Mouse (Mus musculus) limb, embryonic 13.5 days (tissue): ENCODE measurements around the gene Zfp281. TPM values are rescaled to one million over a fixed set of nuclear protein-coding genes. Genes with fewer than 3 reads are reported as not detected.

Experiments used
- ATAC-seq: fragments of 200-750 bp; cut with Nextera tagmentation; 2 replicates; pipeline ENCODE4 v1.8.0; 2017; ENCODE audit warnings: low read depth, moderate number of reproducible peaks, moderate TSS enrichment; ENCODE audit not compliant: low FRiP score
- H3K27ac ChIP-seq: fragments of 300-500 bp; sonication (generic); 2 replicates; pipeline ENCODE4 v1.5.1; 2015; ENCODE audit warnings: inconsistent platforms, mild to moderate bottlenecking, moderate library complexity
- H3K27me3 ChIP-seq: fragments of 300-500 bp; sonication (generic); 2 replicates; pipeline ENCODE4 v1.6.1; 2015; ENCODE audit warnings: mild to moderate bottlenecking, inconsistent platforms
- H3K36me3 ChIP-seq: fragments of 300-500 bp; sonication (generic); 2 replicates; pipeline ENCODE4 v1.6.1; 2015; ENCODE audit warnings: inconsistent platforms, mild to moderate bottlenecking, moderate library complexity
- H3K4me1 ChIP-seq: fragments of 300-500 bp; sonication (generic); 2 replicates; pipeline ENCODE4 v1.6.1; 2015; ENCODE audit warnings: inconsistent platforms
- H3K4me2 ChIP-seq: fragments of 300-500 bp; sonication (generic); replicated peaks from 2 replicates; pipeline ENCODE4 v1.6.1; 2015; ENCODE audit warnings: inconsistent platforms, mild to moderate bottlenecking, moderate library complexity
- H3K4me3 ChIP-seq: fragments of 300-500 bp; sonication (generic); 2 replicates; pipeline ENCODE4 v1.5.1; 2015; ENCODE audit warnings: moderate library complexity, mild to moderate bottlenecking, inconsistent platforms
- H3K9ac ChIP-seq: fragments of 300-500 bp; sonication (generic); 2 replicates; pipeline ENCODE4 v1.6.1; 2015; ENCODE audit warnings: mild to moderate bottlenecking, inconsistent platforms
- H3K9me3 ChIP-seq: fragments of 300-500 bp; sonication (generic); 2 replicates; pipeline ENCODE4 v1.6.1; 2016; ENCODE audit warnings: inconsistent platforms
- WGBS: fragments of 180-500 bp; shearing (Covaris S2); methylation state at CpG from one replicate; pipeline ENCODE4 v1.1.7; 2015; 5-methylcytosine and 5-hydroxymethylcytosine counted together
- polyA plus RNA-seq: library from polyadenylated mRNA; unstranded; fragments of >200 nt; fragmentation: Nextera tagmentation; extraction: Ambion mirVana; gene quantifications from 2 replicates; pipeline ENCODE4 v1.2.1, GENCODE M21; 2015

Gene Zfp281
- polyA plus RNA-seq, 1 experiment from 2014 or later: 27.3 TPM

DNA sequence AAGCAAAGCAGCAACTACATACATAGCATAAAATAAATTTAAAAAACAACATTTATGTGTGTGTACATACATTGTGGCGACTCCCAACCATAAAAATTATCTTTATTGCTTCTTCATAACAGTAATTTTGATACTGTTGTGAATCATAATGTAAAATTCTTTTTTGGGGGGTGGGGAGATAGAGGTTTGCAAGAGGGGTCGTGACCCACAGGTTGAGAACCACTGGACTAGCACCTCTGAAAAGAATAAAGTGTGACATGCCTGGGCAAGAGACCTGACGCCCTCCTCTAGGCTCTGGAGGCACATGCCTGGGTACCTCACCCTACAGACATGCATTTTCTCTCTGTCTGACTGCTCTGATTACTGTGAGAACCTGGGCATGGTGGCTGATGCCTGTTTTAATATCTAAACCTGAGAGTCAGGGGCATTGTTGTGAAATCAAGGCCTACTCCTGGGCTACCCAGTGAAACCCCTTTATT, 53.2 kb downstream of the Zfp281 start:
- Histone ChIP-seq H3K4me1 (peaks cover 29% of the 10 kb centered on the region), H3K9ac (no peak overlapping the region), H3K27ac (no peak overlapping the region), H3K27me3 (no peaks in the 10 kb centered on the region), H3K4me2 (no peak overlapping the region), H3K36me3 (no peaks in the 10 kb centered on the region), H3K4me3 (no peak overlapping the region), H3K9me3 (no peaks in the 10 kb centered on the region)
- 77% methylated on average over 3 of the region's 3 CpGs for WGBS
- no peak for ATAC-seq

DNA sequence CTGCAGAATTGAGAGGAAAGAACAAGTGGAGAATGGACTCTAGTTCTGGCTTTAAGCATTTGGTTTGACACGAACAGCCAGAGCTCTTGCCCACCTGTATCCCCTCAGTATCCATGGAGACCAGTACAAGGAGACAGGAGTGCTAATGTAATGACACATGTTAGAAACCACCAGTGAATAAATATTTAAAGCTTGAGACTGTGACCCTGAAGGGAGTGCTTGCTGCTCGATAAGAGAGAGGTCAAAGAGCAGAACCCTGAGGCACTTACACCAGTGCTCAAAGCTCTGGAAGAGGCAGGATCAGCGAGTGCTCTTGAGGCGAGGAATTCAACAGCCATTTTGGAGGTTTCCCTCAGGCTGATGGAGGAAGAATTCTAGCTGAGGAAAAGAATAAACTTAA, 54.1 kb downstream of the Zfp281 start:
- H3K27me3 ChIP-seq: no peaks in the 10 kb centered on the region
- no peaks in the 10 kb centered on the region for H3K36me3 ChIP-seq
- ATAC-seq: no peak
- H3K27ac ChIP-seq: no peak overlapping the region
- peaks cover 32% of the 10 kb centered on the region for H3K4me1 ChIP-seq
- H3K4me3 ChIP-seq: no peak overlapping the region
- H3K9ac ChIP-seq: no peak overlapping the region
- no peaks in the 10 kb centered on the region for H3K9me3 ChIP-seq
- WGBS: 49% methylated on average over 4 of the region's 4 CpGs
- no peak overlapping the region for H3K4me2 ChIP-seq

Other genes with a start within 250 kb of the Zfp281 start
- 20.1 and 20.2 TPM in 2 replicates for gene Ddx59, start 209.6 kb upstream of the Zfp281 start, polyA plus RNA-seq
- 5.8 and 6.5 TPM in 2 replicates for gene Kif14, start 158.6 kb upstream of the Zfp281 start, polyA plus RNA-seq